Mouse (Mus musculus): Measurements from ENCODE around the gene Cdc34.

DNA sequence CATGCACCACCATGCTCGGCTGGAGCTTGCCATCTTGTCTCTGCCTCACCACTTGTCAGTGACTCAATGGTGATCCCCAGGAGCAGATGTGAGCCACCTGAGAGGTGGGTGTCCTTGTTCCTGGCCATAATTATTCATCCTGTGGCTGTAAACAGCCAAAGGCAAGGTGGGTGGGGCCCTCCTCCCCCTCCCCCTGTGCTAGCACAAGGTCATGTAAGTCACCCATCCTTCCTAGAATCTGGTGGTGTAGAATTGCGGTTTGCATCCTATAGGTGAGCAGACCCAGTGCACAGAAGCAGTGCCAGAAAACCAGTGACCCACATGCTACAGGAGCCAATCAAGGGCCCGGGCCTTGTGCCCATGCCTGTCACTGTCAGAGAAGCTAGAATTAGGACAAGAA is 8.9 kb upstream of the Cdc34 start:
- TF ChIP-seq GATA1 (IDR thresholded peaks at IDR 0.05; ENCODE audit: low read length) (no peak), TAL1 (IDR thresholded peaks at IDR 0.05; ENCODE audit: low read length) (no peak)
